Mouse (Mus musculus) urinary bladder, adult 18-20 months (tissue): ENCODE results near the gene Ksr2.

Source experiments
- DNase-seq, 2 experiments: peaks; one replicate each; pipeline ENCODE4 v3.0.0; 2022; ENCODE audit warnings: low spot score in 2 of 2, mixed read lengths in 2 of 2

The Ksr2 gene

DNA sequence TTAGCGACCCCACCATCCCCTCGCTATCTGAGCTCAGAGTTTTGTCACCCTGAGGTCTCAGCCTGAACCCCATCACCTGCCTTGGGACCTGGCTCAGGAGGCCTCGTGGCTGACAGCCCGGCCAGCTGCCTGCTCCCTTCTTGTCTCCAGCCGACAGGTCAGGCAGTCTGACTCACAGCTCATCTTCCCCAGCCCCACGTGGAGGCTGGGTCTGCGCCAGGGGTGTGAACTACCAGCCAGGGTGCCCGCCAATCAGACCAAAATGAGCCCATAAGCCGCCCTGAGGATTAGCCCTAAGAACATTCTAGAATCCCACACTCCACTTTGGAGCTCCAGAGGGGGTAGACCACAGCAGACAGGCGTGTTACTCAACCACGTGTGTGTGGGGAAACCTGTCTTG, 365.4 kb downstream of the Ksr2 start:
- DNase-seq, result no peak

DNA sequence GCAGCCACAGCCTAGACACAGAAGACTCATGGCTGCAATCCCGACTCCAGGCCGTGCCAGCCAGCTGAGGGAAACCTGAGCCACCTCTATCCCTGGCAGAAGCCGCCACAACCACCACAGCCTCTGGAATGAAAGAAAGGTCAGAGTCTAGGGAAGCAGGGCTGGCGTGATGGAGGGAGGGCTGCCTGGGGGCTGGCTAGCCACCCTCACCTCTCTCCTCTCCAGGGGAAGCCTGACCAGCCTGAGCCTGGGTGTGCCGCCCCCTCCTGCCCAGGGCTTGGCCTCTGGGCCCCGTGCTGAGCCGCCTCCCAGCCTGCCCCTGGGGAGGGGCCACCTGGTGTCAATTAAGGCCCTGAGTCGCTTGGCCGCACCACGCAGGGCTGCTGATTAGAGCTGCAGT, 366.9 kb downstream of the Ksr2 start, which contains the start of gene Nos1:
Gene Nos1 (plus strand): TSS at position 352 of the 400 bp plus-strand sequence.
- DNase-seq, result no peak

DNA sequence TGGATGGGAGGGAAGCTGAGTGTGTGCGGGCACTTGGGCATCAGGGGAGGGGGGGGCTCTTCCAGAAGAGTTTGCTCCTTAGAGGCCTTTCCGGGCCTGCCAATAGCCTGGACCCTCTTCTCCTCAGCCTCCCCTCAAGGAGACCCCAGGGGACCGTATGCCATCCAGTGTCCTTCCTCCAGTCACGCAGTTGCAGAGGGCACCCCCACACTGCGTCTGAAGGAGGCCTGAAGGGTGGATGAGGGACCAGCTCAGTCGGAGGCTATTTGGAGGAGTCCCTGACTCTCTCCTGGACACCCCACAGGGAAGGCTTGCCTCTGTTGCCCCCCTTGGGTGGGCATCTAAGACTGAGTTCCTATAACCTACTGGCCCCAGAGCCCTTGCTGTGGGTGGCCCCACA, 367.4 kb downstream of the Ksr2 start:
- no peak for DNase-seq

DNA sequence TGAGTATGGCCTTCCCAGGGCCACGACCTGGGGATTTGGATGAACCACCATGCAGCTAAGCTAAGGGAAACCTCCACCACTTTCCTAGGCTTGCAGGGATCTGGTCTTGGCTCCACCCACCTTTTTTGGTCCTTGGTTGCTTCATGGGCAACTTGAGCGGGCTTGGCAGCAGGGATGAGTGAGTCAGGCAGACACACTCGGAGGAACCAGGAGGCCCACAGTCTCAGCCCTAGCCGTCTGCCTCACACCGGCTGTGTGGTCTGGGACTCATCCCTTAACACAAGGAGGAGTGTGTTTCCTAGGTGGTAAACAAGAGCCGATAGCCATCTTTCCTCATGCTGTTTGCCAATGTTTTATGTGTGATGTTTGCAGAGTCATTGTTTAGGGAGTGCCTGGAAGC, 376.3 kb downstream of the Ksr2 start:
- no peak for DNase-seq

DNA sequence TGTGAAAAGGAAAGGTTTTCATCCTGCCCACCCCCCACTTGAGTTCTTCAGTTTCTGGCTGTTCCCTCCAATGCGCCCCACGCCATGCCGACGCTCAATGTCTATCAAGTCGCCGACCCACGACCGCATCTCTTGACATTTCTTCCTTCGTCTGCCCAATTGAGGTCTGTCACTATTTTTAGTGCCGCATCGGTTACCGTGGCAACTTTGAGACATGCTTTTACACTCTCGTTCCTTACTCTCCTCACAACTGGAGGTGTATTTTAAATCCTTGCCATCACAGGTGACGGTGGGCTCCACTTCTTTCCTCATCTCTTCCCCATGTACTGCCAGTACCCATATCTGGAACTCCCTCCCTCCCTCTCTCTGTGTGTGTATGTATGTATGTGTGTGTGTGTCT, 378.1 kb downstream of the Ksr2 start:
- DNase-seq, result no peak

DNA sequence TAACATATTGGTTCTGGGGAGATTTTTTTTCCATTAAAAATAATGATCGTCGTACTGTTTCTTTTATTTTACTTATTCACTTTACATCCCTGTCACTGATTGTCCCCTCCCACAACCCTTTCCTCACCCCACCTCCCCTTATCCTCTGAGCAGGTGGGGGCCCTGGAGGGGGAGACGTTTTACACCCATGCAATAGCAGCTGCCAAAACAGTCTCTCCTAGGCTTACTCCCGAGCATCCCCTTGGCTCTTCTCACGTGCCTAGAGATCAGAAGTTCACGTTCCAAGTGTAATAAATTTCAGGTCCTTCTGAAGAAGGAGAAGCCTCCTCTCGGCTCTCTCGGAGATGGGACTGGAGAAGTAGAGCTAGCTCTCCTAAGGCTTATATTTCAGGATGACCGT, 387.0 kb downstream of the Ksr2 start:
- DNase-seq, result no peak

DNA sequence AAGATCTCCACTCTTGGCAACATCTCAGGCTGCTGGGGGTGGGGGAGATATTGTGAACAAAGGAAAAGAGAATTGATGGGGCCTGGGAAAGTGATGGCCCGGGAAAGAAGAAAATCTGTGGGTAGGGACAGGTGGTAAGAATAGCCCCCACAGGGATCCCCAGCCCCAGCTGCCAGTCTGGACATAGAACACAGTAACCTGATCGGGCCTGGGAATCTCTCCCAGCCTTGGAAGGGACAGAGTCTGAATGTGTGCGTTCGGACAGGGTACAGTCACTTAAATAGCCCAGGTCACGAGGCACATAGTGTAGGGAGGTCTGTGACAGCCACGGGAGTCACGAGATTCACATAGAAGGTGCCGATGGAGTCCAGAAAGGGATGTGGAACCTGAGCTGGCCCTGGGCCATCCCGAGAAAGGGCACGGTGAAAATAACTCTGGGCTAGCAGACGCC, 388.3 kb downstream of the Ksr2 start:
- DNase-seq, result no peak

DNA sequence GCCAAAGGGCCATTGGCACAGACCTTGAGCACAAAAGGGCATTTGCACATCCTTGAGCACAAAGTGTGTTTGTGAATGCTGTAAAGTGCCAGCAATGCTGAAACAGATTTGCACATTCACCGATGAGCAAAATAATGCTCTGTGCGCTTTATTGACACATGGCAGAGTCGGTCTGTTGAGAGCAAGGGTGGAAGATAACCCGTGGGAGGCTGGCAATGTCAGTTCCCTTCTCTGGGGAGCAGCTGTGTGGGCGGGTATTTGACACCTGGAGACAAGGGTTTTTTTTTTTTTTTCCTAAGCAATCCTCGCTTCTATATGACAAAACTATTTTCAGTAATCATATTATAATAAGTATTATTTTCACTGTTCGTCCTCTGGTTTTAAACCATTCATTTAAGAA, 389.8 kb downstream of the Ksr2 start:
- DNase-seq, result no peak

DNA sequence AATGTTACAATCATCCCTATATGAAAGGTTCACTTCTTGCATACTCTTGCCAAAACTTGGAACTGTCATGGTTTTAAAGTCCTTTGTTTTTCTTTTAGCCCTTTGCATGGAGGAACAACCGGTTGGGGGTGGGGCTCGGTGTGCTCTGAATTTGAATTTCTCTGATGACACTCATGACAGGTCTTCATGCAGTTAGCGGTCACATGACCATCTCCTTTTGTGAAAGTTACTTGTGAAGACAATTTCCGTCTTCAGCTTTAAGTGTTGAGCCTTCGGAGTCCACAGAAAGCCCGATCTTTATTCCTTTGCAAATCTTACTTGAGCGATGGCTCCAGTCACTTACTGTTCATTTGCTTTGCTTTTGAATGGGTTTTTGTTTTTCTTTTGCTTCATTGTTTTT, 397.1 kb downstream of the Ksr2 start:
- no peak for DNase-seq

DNA sequence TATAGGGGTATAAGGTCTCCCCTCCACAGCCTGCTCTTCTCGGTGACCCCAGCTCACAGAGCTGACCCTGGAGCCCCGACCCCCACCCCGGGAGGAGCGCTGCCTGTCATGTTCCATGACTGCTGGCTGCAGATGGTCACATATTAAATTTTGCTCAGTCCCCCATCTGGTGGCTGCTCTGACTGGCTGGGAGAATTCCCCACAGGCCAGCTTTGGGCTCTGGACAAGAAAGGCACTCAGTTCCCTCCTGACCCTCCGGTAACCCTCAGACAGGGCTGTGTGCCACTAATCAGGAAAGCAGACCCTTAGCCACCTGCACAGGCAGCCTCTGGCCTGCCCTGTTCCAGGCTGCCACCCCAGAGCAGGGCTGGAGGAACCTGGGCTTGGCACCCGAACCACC, 405.0 kb downstream of the Ksr2 start:
- DNase-seq, result no peak

DNA sequence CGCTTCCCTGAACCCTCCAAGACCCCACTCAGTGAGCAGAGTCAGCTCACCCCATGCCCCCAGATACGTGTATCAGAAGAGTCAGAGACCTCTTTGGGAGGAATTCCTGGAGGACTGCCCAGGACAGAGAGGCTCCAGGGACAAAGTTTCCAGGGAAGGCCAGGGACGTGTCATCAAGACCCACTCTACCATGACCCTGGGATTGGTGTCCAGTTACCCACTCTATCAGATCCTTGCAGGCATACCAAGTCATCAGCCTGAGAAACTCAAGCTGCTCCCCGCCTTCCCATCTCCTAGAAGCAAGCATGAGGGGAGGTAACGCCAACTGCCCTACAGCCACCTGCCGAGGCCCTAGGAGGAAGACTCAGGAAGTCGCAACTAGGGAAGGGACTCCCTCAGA, 406.6 kb downstream of the Ksr2 start:
- no peak for DNase-seq

DNA sequence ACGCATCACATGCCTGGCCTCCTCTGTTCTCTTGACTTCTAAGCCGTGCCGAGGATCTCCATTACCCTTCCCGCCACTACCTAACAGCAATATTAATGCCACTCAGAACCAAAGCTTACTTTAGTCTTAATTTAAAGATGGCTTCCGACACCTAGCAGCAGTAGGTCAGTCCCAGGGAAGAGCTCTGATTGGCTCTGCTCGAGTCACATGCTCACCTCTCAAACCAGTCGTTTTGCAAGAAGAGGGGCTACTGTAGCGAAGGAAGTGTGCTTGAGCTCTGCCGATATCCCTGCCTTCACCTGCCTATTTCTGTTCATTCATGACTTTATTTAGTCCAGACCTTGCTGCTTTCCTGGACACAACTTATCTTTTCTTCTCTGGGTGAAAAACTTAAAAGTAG, 410.0 kb downstream of the Ksr2 start:
- DNase-seq, result no peak

DNA sequence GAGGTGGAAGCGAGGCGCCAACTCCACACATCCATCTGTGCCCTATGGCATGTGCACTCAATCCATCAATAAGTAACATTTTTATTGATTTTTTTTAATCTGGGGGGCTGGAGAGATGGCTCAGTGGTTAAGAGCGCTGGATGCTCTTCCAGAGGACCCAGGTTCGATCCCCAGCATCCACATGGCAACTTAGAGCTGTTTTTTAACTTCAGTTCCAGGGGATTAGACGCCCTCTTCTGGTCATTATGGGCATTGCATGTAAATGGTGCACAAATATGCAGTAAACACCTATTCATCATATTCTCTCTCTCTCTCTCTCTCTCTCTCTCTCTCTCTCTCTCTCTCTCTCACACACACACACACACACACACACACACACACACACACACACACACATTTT, 410.7 kb downstream of the Ksr2 start:
- DNase-seq, result no peak
